Mouse (Mus musculus): ENCODE results near the gene Mpp6.

DNA sequence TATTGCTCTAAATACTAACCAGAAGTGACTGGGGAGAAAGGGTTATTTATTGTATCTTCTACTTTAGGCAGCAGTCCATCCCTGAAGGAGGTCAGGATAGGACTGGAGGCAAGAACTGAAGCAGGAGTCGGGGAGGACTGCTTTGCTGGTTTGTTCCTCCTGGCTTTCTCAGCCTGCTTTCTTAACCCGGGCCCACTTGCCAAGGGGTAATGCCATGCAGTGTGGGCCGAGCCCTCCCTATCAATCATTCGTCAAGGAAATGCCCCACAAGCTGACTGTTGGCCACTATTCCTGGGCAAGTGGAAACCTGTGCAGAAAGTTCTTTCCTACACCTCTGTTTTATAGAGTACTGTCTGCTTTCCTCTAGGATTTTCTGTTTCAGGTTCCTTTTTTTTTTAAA is 39.3 kb downstream of the Mpp6 start:
- TF ChIP-seq GATA1 (IDR thresholded peaks at IDR 0.05; ENCODE audit: low read length) (no peak), TAL1 (IDR thresholded peaks at IDR 0.05; ENCODE audit: low read length) (no peak)

All from erythroblast, embryonic 14.5 days (primary cell).